Mouse (Mus musculus): Measurements from ENCODE around the gene Olfr1089.

Olfr1089 gene

GRCm38 (mm10) chr2:86733601-86734000 is at the start of gene Olfr1089:
TSS of gene Olfr1089 (minus strand) at chr2:86733701.
- no peak for DNase-seq (ENCODE audit: low spot score)

GRCm38 (mm10) chr2:86782179-86782578 is 48.7 kb upstream of the Olfr1089 start, which contains the start of gene Olfr1093:
TSS of gene Olfr1093 (plus strand) at chr2:86782479.
- DNase-seq (ENCODE audit: low spot score), result no peak

- no peak for DNase-seq (ENCODE audit: low spot score)
These were observed 27.5 kb upstream of the Olfr1089 start for GRCm38 (mm10) chr2:86761050-86761449.

- no peak for DNase-seq (ENCODE audit: low spot score)
These were observed 25.4 kb upstream of the Olfr1089 start, which contains the start of gene Olfr1090 for GRCm38 (mm10) chr2:86758893-86759292. TSS of gene Olfr1090 (minus strand) at chr2:86758993.

GRCm38 (mm10) chr2:86698295-86698694 is 35.2 kb downstream of the Olfr1089 start, which contains the start of gene Olfr1087:
TSS of gene Olfr1087 (minus strand) at chr2:86698395.
- DNase-seq (ENCODE audit: low spot score), result no peak

All from spleen, adult 12 weeks (tissue).